Mouse (Mus musculus) megakaryocyte, embryonic 14.5 days (primary cell): ENCODE data around the gene Tmem245. TPM values are rescaled to one million over a fixed set of nuclear protein-coding genes. Genes with fewer than 3 reads are reported as not detected.
A peak's percentile ranks its signal among the peaks of the same experiment; 100 is the strongest.

Experiments used
- H3K27me3 ChIP-seq: replicated peaks from 2 replicates; pipeline ENCODE3; 2012; ENCODE audit warnings: inconsistent platforms
- H3K36me3 ChIP-seq: replicated peaks from 2 replicates; pipeline ENCODE3; 2012; ENCODE audit warnings: low read length, inconsistent platforms, mixed read lengths
- H3K4me1 ChIP-seq: 2 replicates; pipeline ENCODE4 v1.6.1; 2012; ENCODE audit warnings: inconsistent platforms
- H3K4me3 ChIP-seq: replicated peaks from 2 replicates; pipeline ENCODE3; 2012; ENCODE audit warnings: moderate library complexity, mild to moderate bottlenecking, inconsistent platforms
- H3K9me3 ChIP-seq: 2 replicates; pipeline ENCODE4 v1.6.1; 2012; ENCODE audit warnings: inconsistent platforms
- FLI1 ChIP-seq: IDR thresholded peaks from 2 replicates; pipeline ENCODE4 v1.6.1; 2012; ENCODE audit warnings: low read length, inconsistent platforms, mixed read lengths
- GATA1 ChIP-seq: IDR thresholded peaks from 3 replicates; pipeline ENCODE4 v1.6.1; 2012; ENCODE audit warnings: mixed read lengths, low read length, inconsistent platforms, borderline replicate concordance
- polyA plus RNA-seq: library from polyadenylated mRNA; stranded (reverse); fragments of >175 nt; gene quantifications from 2 replicates; pipeline ENCODE4 v1.2.3, GENCODE M21; 2012; ENCODE audit warnings: low replicate concordance; ENCODE audit not compliant: insufficient read depth

The Tmem245 gene
- polyA plus RNA-seq, 1 experiment: 0.45 TPM

- Histone ChIP-seq H3K4me1 (no peaks in the 10 kb centered on the region), H3K9me3 (no peaks in the 10 kb centered on the region), H3K4me3 (no peak overlapping the region), H3K36me3 (peaks cover 89% of the 10 kb centered on the region), H3K27me3 (no peaks in the 10 kb centered on the region)
- TF ChIP-seq FLI1 (no peak), GATA1 (no peak)
Measured at GRCm38 (mm10) chr4:56906926-56907325, 40.3 kb downstream of the Tmem245 start.

GRCm38 (mm10) chr4:56905507-56905906 is 41.7 kb downstream of the Tmem245 start:
- no peak for TF ChIP-seq FLI1
- no peak for TF ChIP-seq GATA1
- Histone ChIP-seq H3K9me3 (no peaks in the 10 kb centered on the region; the same call in 1 of the 2 replicates), H3K36me3 (peaks cover 86% of the 10 kb centered on the region)

GRCm38 (mm10) chr4:56901671-56902070 is 45.6 kb downstream of the Tmem245 start:
- H3K36me3 ChIP-seq: peaks cover 87% of the 10 kb centered on the region
- no peaks in the 10 kb centered on the region; the same call in 1 of the 2 replicates for H3K9me3 ChIP-seq
- TF ChIP-seq FLI1 (no peak), GATA1 (no peak)
- peaks cover 8% of the 10 kb centered on the region; the same call in 1 of the 2 replicates for H3K4me1 ChIP-seq
- no peaks in the 10 kb centered on the region for H3K27me3 ChIP-seq
- H3K4me3 ChIP-seq: no peak overlapping the region

More at GRCm38 (mm10) chr4:56905507-56905906, 41.7 kb downstream of the Tmem245 start:
- H3K4me1 ChIP-seq: no peaks in the 10 kb centered on the region
- H3K4me3 ChIP-seq: no peak overlapping the region
- H3K27me3 ChIP-seq: no peaks in the 10 kb centered on the region

GRCm38 (mm10) chr4:56899216-56899615 is 48.0 kb downstream of the Tmem245 start:
- TF ChIP-seq GATA1 (no peak), FLI1 (no peak)
- H3K36me3 ChIP-seq: peaks cover 80% of the 10 kb centered on the region

GRCm38 (mm10) chr4:56897511-56897910 is 49.7 kb downstream of the Tmem245 start:
- Histone ChIP-seq H3K27me3 (no peaks in the 10 kb centered on the region), H3K4me3 (no peak overlapping the region), H3K36me3 (peaks cover 67% of the 10 kb centered on the region), H3K9me3 (no peaks in the 10 kb centered on the region; the same call in 1 of the 2 replicates), H3K4me1 (peaks cover 43% of the 10 kb centered on the region)
- TF ChIP-seq FLI1 (no peak), GATA1 (no peak)

More at GRCm38 (mm10) chr4:56899216-56899615, 48.0 kb downstream of the Tmem245 start:
- Histone ChIP-seq H3K9me3 (no peaks in the 10 kb centered on the region; the same call in 1 of the 2 replicates), H3K4me1 (peaks cover 26% of the 10 kb centered on the region), H3K27me3 (no peaks in the 10 kb centered on the region), H3K4me3 (no peak overlapping the region)

GRCm38 (mm10) chr4:56894196-56894595 is 53.0 kb downstream of the Tmem245 start:
- Histone ChIP-seq H3K4me3 (no peak overlapping the region), H3K4me1 (peaks cover 68% of the 10 kb centered on the region), H3K27me3 (no peaks in the 10 kb centered on the region), H3K36me3 (peaks cover 57% of the 10 kb centered on the region), H3K9me3 (no peaks in the 10 kb centered on the region)
- no peak for TF ChIP-seq GATA1
- TF ChIP-seq FLI1: no peak

- Histone ChIP-seq H3K9me3 (no peaks in the 10 kb centered on the region), H3K27me3 (no peaks in the 10 kb centered on the region), H3K4me3 (peak overlapping the region; percentile 86), H3K4me1 (peaks cover 69% of the 10 kb centered on the region), H3K36me3 (peaks cover 53% of the 10 kb centered on the region)
- TF ChIP-seq FLI1 (no peak), GATA1 (no peak)
Measured at GRCm38 (mm10) chr4:56892501-56893115, 54.6 kb downstream of the Tmem245 start.

- H3K36me3 ChIP-seq: peaks cover 54% of the 10 kb centered on the region
- TF ChIP-seq GATA1 (no peak), FLI1 (no peak)
Measured at GRCm38 (mm10) chr4:56888483-56888882, 58.8 kb downstream of the Tmem245 start.

GRCm38 (mm10) chr4:56886286-56886979 is 60.8 kb downstream of the Tmem245 start:
- no peaks in the 10 kb centered on the region for H3K27me3 ChIP-seq
- H3K9me3 ChIP-seq: no peaks in the 10 kb centered on the region
- H3K4me1 ChIP-seq: peaks cover 71% of the 10 kb centered on the region
- peaks cover 63% of the 10 kb centered on the region for H3K36me3 ChIP-seq
- H3K4me3 ChIP-seq: no peak overlapping the region
- TF ChIP-seq FLI1 (no peak), GATA1 (peak; percentile 79; the same call in 1 of the 3 replicates)

More at GRCm38 (mm10) chr4:56888483-56888882, 58.8 kb downstream of the Tmem245 start:
- no peaks in the 10 kb centered on the region for H3K9me3 ChIP-seq
- H3K4me3 ChIP-seq: no peak overlapping the region
- no peaks in the 10 kb centered on the region for H3K27me3 ChIP-seq
- peaks cover 76% of the 10 kb centered on the region for H3K4me1 ChIP-seq
